Mouse (Mus musculus) neural tube, embryonic 11.5 days (tissue): ENCODE measurements around the gene Rbm43. TPM values are rescaled to one million over a fixed set of nuclear protein-coding genes. Genes with fewer than 3 reads are reported as not detected.
"Not testable (repeated sequence)": the region's sequence is repeated elsewhere in the genome, so short reads cannot be mapped to it uniquely, and the experiment has no call there.

Experiments
- ATAC-seq: fragments of 200-750 bp; cut with Nextera tagmentation; 2 replicates; pipeline ENCODE4 v1.8.0; 2017; ENCODE audit warnings: moderate number of reproducible peaks, mild to moderate bottlenecking, moderate TSS enrichment, moderate library complexity; ENCODE audit not compliant: insufficient read depth, low FRiP score, low TSS enrichment
- DNase-seq: peaks from one replicate; pipeline ENCODE4 v3.0.0-alpha.2; 2015; ENCODE audit warnings: low spot score
- H3K27ac ChIP-seq: fragments of 300-500 bp; sonication (generic); 2 replicates; pipeline ENCODE4 v1.5.1; 2014; ENCODE audit warnings: low read depth, mild to moderate bottlenecking, low read length
- H3K27me3 ChIP-seq: fragments of 300-500 bp; sonication (generic); 2 replicates; pipeline ENCODE4 v1.6.1; 2014; ENCODE audit warnings: mild to moderate bottlenecking, low read length, mixed read lengths; ENCODE audit not compliant: control insufficient read depth, insufficient read depth
- H3K36me3 ChIP-seq: fragments of 300-500 bp; sonication (generic); 2 replicates; pipeline ENCODE4 v1.6.1; 2014; ENCODE audit warnings: mild to moderate bottlenecking, low read length, moderate library complexity, mixed read lengths; ENCODE audit not compliant: control insufficient read depth, insufficient read depth
- H3K4me1 ChIP-seq: fragments of 300-500 bp; sonication (generic); 2 replicates; pipeline ENCODE4 v1.6.1; 2014; ENCODE audit warnings: low read length, mixed read lengths; ENCODE audit not compliant: control insufficient read depth, insufficient read depth
- H3K4me2 ChIP-seq: fragments of 300-500 bp; sonication (generic); 2 replicates; pipeline ENCODE4 v1.6.1; 2014; ENCODE audit warnings: low read depth, mild to moderate bottlenecking, moderate library complexity
- H3K4me3 ChIP-seq: fragments of 300-500 bp; sonication (generic); 2 replicates; pipeline ENCODE4 v1.5.1; 2014; ENCODE audit warnings: low read depth, low read length
- H3K9ac ChIP-seq: fragments of 300-500 bp; sonication (generic); 2 replicates; pipeline ENCODE4 v1.6.1; 2014; ENCODE audit warnings: mild to moderate bottlenecking, low read length
- H3K9me3 ChIP-seq: fragments of 300-500 bp; sonication (generic); 2 replicates; pipeline ENCODE4 v1.6.1; 2016; ENCODE audit warnings: low read length; ENCODE audit not compliant: control insufficient read depth
- WGBS: fragments of 180-500 bp; shearing (Covaris S2); extraction: QIAGEN DNeasy Blood & Tissue Kit; methylation state at CpG from one replicate; pipeline ENCODE4 v1.1.7; 2014; 5-methylcytosine and 5-hydroxymethylcytosine counted together
- polyA plus RNA-seq: library from polyadenylated mRNA; unstranded; fragments of >200 nt; fragmentation: Nextera tagmentation; extraction: Ambion mirVana; gene quantifications from 2 replicates; pipeline ENCODE4 v1.2.1, GENCODE M21; 2014

The Rbm43 gene
- polyA plus RNA-seq, 1 experiment from 2014 or later, result 8.1 TPM

DNA sequence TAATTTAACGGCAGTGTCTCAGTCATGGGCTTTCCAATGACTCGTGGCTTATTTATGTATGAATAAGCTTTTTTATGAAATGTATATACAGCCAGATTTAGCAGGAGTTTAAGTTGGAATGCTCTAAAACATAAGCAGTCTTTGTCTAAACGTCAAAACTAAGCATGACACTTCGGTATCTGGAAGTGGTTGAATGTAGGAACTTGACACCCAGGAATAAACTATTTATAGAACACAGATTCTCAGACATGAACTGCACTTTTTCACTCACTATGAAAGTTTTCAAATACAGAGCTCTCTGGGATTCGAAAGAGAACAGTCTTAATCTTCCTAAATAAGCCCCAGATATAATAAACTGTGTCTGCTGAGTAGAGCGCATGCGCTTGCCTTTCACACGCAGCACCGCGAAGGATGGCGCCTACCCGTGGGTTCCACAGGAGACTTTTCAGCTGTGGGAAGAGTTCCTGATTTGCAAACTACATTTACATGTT is 42.5 kb downstream of the Rbm43 start:
- DNase-seq (no peak), ATAC-seq (no peak)
- no peaks in the 10 kb centered on the region for H3K4me1 ChIP-seq
- 90% methylated on average over 12 of the region's 12 CpGs for WGBS
- no peaks in the 10 kb centered on the region for H3K36me3 ChIP-seq
- no peak overlapping the region for H3K27ac ChIP-seq
- no peak overlapping the region for H3K4me2 ChIP-seq
- H3K9me3 ChIP-seq, result no peaks in the 10 kb centered on the region
- no peak overlapping the region for H3K4me3 ChIP-seq
- no peaks in the 10 kb centered on the region for H3K27me3 ChIP-seq
- H3K9ac ChIP-seq, result no peak overlapping the region

DNA sequence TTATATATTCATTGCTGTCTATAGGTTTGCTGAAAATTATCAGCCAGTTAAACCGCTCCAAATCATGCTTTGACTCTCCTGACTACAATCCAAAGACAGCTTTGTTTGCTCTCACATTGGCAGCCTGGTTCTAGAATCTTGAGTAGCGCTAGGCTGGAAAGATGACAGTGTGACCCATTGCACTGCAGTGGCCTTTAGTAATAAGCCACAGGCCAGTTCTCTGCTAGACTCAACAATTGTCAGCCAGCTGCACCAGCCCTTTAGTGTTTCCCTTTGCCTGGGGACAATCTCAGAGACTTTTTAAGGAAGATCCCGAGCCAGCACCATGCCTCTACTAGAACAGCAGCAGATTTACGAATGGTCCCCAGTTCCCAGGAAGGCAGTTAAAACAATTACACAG is 44.0 kb downstream of the Rbm43 start:
- WGBS, result 79% methylated on average over 4 of the region's 4 CpGs
- Histone ChIP-seq H3K4me3 (no peak overlapping the region), H3K27me3 (no peaks in the 10 kb centered on the region), H3K4me2 (no peak overlapping the region), H3K9me3 (no peaks in the 10 kb centered on the region), H3K27ac (no peak overlapping the region), H3K36me3 (no peaks in the 10 kb centered on the region), H3K9ac (no peak overlapping the region), H3K4me1 (no peaks in the 10 kb centered on the region)
- DNase-seq (no peak), ATAC-seq (no peak)

DNA sequence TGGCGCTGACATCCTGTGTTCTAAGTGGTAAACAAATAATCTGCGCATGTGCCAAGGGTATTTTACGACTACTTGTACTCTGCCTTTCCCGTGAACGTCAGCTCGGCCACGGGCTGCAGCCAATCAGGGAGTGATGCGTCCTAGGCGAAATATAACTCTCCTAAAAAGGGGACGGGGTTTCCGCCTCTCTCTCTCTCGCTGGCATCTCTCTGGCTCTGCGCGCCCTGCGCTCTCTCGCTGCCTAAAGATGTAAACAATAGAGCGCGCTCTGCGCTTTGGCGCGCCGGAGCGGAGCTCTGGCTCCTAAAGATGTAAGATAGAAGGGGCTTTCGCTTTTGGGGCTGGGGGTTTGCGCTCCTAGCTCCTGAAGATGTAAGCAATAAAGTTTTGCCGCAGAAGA is 44.8 kb downstream of the Rbm43 start:
- H3K27me3 ChIP-seq, H3K36me3 ChIP-seq, ATAC-seq, DNase-seq, H3K9me3 ChIP-seq, H3K9ac ChIP-seq, H3K4me3 ChIP-seq, H3K27ac ChIP-seq, H3K4me2 ChIP-seq, H3K4me1 ChIP-seq: not testable (repeated sequence)
- WGBS, result 93% methylated on average over 9 of the region's 26 CpGs

DNA sequence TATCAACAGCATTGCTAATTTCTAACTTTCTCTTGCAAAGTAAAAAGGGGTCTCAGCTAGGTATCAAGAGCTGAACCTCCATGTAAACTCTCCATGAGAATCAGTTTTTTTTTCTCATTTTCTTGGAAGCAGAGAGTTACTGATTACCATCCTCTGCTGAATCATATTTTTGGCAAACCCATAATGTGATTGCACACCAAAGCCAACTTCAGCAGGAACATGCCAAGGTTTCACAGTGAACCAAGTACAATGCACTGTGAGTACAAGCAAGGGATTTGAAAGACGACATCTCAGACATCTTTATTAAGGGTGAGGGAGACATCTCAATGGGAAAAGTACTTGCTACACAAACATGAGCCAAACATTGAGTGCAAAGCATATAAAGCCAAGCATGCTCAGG is 54.8 kb downstream of the Rbm43 start:
- DNase-seq, result no peak
- no peak overlapping the region for H3K27ac ChIP-seq
- no peaks in the 10 kb centered on the region for H3K36me3 ChIP-seq
- H3K4me2 ChIP-seq, result no peak overlapping the region
- no peaks in the 10 kb centered on the region for H3K9me3 ChIP-seq
- H3K4me3 ChIP-seq, result no peak overlapping the region
- H3K9ac ChIP-seq, result no peak overlapping the region
- H3K27me3 ChIP-seq, result no peaks in the 10 kb centered on the region
- no peak for ATAC-seq
- H3K4me1 ChIP-seq, result no peaks in the 10 kb centered on the region
- WGBS, result 95% methylated on average over 1 of the region's 1 CpGs

Other genes starting within 250 kb of the Rbm43 start
- gene Nmi, start 38.3 kb upstream of the Rbm43 start, polyA plus RNA-seq, result 6.8 and 9.7 TPM in 2 replicates
- 18.1 and 23.4 TPM in 2 replicates for gene Tnfaip6, start 102.8 kb upstream of the Rbm43 start, polyA plus RNA-seq
- gene Rif1, start 137.7 kb upstream of the Rbm43 start, polyA plus RNA-seq, result 39.4 and 44.1 TPM in 2 replicates